Mouse (Mus musculus): ENCODE data around the gene Sh3rf1.
"Not testable (repeated sequence)": the region's sequence is repeated elsewhere in the genome, so short reads cannot be mapped to it uniquely, and the experiment has no call there.

Gene Sh3rf1

DNA sequence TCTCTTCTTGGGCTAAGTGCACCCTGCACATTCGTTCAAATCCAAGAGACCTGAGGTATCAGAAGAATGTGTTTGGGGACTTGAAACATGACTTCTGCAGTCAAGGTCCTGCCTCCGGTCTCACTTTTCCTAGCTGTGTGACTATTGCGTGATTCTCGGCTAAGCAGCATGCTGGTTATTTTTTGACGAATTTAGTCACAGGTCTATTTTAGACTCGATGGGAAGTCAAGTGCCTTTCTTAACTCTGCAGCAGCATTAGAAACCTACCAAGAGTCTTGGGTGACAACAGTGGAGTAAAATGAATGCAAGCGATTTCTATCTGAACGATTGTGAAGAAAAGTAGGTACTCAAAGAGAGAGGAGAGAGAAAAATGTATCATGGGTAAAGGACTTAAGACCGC, 149.6 kb downstream of the Sh3rf1 start:
- DNase-seq (ENCODE audit: low spot score in 2 of 2) = no peak

DNA sequence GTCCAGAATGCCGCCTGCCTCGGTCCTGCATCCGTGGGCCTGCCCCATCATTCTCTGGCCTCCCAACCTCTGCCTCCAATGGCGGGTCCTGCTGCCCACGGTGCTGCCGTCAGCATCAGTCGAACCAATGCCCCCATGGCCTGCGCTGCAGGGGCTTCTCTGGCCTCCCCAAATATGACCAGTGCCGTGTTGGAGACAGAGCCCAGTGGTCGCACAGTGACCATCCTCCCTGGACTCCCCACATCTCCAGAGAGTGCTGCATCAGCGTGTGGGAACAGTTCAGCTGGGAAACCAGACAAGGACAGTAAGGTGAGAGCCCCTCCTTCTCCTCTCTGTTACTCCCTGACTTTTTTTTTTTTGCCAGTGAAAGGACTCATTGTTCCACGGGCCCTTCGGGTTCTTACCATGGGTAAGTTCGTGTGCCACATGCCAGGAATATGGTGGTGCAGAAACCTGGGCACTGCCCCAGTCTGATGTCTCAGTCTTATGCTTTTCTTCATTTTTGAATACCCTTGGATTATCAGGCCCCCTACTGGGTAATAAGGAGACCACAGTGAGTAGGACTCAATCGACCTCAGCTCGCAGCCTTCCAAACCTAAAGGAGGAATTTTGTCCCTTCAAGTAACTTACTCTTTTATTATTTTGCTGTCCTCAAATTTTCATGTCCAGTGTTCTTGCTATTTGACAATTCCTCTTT, 150.5 kb downstream of the Sh3rf1 start:
- DNase-seq (ENCODE audit: low spot score in 2 of 2) = no peak

DNA sequence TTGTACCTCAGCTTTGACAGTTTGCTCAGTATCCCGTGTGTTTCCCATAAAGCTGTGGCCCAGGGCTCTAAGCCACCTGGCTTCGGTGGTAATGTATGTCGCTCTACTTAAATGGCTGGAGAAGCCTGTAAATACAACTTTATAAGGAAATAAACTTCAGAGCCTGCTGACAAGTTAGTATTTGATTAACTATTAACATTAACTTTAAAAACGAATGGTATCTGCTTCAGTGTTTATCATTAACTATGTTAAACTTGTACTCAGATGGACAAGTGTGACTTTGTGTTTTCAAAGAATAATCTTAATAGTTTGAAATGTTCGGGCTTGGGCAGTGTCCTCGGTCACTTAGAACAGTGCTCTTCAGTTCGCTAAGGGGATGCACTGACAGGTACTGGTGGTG, 151.5 kb downstream of the Sh3rf1 start:
- DNase-seq (ENCODE audit: low spot score in 2 of 2) = no peak

DNA sequence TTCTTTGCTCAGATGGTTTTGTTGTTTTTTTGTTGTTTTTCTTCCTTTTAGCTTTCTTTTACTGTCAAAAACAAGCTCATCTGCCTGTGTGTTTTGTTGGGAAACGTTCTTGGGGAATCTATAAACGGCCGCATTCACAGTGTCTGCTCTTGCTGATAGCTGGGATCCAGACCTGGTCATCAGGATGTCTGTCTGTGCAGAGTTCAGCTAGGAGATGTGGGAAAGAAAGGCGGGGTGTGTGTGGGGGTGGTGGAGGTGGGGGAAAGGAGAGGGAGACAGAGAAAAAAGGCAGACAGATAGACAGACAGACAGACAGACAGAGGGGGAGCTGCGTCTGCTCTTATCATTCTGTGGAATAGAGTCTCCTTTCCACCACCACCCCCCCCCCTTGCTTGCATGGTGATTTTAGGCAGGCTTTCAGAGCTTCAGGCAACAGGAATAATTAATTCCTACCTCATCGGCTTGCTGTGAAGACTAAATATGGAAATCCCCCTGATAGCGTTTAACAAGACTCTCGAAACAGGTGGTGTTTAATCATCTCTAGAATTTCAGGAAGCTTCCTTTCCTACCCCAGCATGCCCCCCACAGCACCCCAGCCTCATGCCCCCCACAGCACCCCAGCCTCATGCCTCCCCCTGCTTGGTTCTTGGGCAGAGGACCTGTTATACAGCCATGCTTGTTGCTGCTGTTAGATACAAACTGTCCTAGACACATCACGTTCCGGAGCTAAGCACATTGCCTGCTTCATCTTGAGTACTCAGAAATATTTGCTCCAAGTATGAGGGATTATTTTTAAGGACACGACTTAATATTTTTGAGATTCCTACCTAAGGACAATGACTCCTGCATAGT, 155.4 kb downstream of the Sh3rf1 start:
- DNase-seq (ENCODE audit: low spot score in 2 of 2) = no peak

DNA sequence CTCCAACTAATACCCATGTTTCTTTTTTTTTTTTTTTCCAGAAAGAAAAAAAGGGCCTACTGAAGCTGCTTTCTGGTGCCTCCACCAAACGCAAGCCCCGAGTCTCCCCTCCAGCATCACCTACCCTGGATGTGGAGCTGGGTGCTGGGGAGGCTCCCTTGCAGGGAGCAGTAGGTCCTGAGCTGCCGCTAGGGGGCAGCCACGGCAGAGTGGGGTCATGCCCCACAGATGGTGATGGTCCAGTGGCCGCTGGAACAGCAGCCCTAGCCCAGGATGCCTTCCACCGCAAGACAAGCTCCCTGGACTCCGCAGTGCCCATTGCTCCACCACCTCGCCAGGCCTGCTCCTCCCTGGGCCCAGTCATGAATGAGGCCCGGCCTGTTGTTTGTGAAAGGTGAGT, 160.9 kb downstream of the Sh3rf1 start:
- no peak for DNase-seq (ENCODE audit: low spot score in 2 of 2)

DNA sequence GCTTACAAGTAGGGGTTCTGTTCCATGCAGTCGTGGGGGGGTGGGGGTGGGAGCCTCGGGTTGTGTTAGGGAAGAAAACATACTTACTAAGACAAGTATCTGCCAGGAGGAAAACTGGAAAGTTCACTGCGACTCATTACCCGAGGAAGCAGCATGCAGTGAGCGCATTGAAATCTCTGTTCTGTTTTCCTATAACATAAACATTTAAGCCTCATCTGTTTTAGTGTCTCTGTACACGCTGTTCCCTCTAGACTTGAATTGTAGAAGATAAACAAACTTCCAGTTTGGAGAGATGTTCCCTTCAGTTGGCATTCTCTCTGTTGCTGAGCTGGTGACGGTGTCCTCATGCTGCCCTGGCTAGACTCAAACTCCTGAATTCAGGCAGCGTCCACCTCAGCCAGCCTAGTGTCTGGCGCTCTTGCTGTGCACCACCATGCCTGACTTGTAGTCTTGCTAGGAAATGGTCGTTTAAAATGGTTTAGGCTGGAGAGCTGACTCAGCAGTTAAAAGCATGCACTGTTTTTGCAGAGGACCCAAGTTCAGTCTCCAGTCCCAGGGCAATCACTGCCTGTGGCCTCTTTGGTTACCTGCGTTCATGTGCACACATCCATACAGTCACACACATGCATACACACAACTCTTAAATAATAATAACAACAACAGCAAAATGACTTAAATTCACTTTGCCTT, 162.0 kb downstream of the Sh3rf1 start:
- DNase-seq (ENCODE audit: low spot score in 2 of 2) = no peak

DNA sequence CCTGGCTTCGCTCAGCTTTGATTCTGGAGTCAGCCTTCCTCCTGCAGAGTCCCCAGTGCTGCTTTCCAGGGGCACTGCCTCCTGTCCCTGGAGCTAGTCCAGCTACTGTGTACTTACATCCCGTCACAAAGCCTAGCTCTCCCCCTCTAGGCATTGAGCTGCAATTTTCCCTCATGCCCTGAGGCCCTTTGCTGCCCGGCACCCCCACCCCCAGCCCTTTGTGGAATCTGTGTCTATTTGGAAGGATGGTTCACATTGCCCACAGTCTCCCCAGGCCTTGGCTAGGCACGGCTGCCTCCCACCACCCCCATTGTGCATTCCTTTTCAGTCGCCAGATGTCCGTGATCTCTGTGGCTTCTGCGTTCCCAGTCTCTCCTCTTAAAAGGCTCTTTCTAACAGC, 163.0 kb downstream of the Sh3rf1 start:
- peak in 1 of 2 experiments; percentile 24 for DNase-seq (ENCODE audit: low spot score in 2 of 2)

DNA sequence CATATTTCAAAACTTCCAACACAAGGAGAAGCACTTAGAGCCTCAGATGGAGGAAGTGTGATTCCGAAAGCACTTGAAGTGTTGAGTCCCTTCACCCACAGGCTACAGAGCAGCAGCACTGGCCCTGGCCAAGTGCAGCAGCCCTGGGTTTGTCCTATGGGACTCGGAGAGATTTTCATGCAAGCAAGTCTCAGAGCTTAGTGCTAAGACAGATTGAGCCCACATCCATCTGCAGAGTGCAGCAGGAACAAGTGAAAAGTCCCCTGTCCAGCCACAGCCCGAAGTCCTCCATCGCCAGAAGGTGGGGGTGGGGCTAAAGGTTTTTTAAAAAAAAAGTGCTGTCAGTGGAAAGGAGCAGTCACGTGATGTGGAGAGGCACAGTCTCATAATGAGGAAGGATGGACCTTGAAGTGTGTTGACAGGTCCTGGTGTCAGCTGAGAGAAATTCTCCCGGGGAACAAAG, 163.9 kb downstream of the Sh3rf1 start:
- no peak for DNase-seq (ENCODE audit: low spot score in 2 of 2)

DNA sequence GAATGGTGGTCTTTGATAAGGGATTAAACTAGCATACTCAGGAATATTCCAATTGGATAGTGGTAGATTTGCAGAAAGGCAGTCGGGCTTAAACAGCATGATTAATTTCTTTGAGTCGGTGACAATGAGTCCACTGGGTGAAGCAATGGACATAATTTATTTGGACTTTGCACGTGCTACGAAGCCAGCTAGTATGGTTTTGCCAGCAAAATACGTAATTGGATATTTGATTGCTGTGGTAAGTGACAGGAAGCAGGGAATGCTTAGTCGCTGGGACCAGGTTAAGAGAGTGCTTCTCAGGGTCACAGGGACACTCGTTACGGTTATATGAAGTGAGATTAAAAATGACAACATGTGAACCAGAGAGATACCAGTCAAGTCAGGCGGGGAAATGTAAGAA, 164.7 kb downstream of the Sh3rf1 start:
- no peak for DNase-seq (ENCODE audit: low spot score in 2 of 2)

DNA sequence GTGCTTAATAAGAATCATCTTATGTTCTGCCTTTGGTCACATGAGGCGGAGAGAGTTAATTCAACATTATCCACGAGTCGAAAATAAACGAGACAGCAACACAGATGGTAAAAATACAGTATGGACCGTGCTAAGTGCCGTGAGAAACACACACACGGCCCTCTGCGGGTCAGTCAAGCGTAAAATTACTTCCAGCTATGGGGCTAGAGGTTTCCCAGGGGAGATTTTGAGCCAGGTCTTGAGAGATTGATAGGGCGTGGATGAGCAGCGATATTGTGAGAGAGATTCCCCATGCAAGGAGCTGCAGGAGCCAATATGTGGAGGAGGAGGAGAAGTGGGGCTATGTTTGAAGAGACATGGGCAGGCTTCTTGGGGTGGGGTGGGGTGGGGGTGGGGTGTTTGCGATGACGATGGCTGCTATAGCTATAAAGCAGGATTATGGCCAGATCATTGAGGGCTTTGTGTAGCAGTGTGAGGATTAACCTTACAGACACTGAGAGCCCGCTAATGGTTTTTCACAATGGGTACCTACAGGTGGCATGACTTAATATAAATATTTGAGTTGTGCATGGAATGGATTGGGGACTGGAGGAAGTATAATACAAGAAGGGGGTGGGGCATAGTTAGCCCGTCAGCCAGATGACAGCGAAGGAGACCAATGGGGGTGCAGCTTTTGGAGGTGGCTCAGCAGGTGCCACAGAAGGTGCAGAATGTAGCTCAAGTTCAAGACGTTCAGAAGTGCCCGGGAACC, 166.8 kb downstream of the Sh3rf1 start:
- DNase-seq (ENCODE audit: low spot score in 2 of 2) = no peak

DNA sequence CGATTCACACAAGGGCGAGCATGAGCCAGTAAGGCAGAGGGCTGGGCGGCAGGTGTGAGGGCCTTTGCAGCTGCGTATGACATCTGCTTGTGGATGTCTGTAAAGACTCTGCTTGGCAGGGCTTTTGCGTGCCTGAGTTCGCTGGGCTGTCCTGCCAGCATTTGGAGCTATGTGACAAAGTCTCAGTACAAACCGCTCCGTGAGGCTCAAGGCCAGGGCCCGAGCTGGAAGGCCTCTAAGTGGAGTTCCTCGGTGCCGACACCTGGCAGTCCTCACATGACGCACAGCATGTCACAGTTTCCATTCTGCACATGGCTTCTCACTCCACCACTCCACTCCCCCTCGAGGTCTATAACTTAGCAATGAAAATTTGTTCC, 167.4 kb downstream of the Sh3rf1 start:
- DNase-seq (ENCODE audit: low spot score in 2 of 2) = no peak

DNA sequence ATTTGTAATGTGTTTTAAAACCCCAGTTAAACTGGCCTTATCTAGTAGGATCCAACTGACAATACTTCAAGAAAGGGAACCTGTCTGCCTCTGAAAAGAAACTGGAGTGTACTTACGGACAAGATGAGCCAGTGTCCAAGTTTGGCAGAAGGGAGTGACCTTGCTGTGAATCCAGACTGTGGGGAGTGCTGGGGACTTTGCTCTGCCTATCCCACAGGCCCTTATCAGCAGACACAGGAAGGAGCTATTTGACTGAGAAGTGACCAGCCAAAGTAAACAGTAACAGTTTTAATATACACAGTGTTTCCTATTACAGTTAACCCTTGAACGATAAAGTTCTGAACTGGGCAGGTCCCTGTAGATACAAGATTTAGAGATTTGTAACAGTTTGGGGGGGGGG, 173.5 kb downstream of the Sh3rf1 start:
- no peak for DNase-seq (ENCODE audit: low spot score in 2 of 2)

DNA sequence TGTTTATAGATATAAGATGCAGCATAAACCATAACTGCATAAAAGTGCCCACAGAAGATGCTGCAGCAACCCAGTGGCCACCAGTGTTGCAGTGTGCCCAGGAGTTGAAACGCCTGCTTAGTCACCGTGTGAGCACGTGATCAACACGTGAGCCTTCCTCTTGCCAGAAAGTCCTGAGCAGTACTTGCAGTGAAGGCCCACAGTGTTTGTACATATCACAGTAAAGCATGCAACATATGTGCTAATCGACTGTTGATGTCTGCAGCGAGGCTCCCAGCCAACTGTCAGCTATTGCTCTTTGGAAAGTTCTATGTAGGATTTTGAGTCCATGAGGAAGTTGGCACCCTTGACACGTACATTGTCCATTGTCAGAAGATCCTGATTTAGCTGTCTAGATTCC, 174.1 kb downstream of the Sh3rf1 start:
- no peak for DNase-seq (ENCODE audit: low spot score in 2 of 2)

DNA sequence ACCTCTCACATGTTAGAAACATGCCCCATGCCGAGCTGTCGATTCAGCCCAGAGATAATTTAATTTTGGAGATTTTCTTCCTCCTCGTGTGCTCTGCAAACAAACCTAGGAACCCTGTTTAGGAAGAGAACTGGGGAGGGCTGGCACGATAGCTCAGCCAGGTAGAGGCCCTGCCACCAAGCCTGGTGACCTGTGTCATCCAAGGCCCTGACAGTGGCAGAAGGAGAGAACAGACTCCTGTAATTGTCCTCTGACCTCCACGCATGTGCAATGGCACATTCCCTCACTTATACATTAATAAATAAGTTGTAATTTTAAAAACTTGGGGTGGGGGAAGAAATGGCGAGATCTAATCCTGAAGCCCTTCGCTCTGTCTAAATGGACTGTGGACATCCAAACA, 179.2 kb downstream of the Sh3rf1 start:
- no peak for DNase-seq (ENCODE audit: low spot score in 2 of 2)

DNA sequence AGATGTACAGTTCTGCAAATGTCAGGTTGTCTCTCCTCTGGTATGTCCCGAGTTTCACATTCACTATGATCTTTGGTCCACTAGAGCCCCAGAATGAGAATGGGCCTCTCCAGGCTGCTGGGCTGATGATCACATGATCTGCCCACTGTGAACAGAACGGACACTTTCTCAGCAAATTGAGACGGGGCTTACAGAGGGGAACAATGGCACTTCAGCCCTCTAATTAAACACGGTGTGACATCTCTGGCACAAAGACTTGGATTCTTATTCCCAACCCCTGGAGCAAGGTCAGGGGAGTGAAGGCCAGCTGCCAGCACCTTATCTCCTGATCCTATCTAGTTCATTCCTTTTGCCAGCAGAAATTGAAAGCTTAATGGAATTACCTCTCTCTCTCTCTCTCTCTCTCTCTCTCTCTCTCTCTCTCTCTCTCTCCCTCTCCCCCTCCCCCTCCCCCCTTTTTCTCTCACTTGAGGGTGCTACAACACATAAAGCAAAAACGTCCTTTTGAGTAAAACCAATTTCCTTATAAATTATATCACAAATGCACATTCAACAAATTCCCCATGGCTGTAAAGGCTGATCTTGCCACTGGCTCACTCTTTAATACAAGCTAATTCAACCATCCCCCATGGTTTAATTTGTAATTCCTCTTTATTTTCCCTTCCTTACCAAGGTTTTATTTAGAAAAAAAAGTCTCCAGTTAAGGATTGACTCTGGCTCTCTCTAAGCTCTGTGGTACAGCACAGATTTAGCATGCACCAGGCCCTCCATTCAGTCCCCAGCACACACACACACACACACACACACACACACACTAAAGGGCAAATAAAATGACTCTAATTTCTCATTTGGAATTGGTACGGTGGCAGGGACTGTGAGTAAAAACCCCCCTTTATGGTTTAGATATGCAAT, 179.8 kb downstream of the Sh3rf1 start:
- DNase-seq (ENCODE audit: low spot score in 2 of 2) = no peak

DNA sequence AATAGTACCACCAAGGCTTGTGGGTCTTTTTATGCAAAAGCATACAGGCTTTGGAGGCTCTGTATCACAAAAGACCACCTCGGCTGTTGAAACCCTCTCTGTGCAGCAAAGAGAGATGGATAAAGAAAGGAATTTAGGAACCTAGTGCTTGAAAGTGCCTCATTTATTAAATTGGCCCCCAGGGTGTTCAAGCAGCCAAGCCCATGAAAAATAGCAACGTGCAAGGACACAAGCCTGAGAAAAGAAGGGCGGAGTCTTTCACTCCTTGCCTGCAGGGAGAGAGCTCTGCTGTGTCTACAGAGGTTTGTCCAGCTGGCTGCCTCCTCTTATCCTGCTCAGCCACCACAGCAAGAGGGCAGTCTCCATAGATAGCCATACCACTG, 180.5 kb downstream of the Sh3rf1 start:
- no peak for DNase-seq (ENCODE audit: low spot score in 2 of 2)

DNA sequence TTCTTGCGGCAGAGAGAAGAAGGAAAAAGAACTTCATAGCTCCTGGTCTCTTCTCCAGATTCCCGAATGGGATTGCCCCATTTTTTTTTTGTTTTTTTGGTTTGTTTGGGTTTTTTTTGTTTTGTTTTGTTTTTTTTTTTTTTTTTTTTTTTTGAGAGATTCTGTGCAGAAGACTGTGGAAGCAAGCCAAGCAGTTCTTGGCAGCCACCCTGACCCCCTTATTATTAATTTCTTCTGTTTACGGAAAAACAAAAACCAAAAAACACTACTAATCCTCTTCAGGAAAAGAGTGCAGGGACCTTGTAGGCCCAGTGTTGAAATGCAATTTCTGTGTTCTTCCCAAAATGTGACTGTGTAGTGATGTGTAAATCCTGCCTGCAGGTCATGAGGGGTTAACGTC, 185.4 kb downstream of the Sh3rf1 start:
- DNase-seq (ENCODE audit: low spot score in 2 of 2) = no peak

DNA sequence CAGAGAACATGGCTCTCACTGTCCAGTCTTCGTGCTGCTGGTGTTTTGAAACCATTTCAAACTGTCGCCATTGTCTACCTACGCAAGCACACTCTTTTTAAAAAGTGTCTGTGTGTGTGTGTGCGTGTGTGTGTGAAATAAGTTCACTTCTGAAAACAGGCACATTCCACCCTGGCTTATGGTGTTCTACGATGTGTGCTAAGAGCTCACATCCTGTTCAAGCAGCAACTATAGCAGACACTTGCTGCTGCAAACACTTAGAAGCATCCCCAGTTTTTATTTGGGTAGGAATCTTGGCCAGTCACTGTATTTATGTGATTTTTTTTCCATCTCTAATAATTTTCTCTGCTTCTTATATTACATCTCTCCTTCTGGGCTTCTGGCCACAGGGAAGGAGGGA, 186.0 kb downstream of the Sh3rf1 start:
- DNase-seq (ENCODE audit: low spot score in 2 of 2) = not testable (repeated sequence)

DNA sequence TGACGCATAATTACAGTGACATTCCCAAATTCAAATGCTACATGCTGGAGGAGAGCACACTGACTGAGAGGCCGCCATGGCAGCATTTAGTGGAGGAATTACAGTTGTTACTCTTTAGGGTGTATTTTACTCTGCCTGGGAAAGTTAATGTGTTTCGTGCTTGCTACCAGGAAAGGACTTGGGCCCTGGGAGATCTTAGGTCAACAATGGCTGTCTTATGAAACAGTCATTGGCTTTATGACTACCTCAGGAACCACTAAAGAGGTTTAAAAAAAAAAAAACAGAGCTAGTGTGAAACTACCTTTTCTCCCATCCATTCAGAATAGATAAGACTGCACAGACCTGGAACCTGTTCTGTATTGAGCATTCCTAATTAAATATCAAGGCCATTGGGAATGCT, 195.8 kb downstream of the Sh3rf1 start:
- DNase-seq (ENCODE audit: low spot score in 2 of 2) = no peak

DNA sequence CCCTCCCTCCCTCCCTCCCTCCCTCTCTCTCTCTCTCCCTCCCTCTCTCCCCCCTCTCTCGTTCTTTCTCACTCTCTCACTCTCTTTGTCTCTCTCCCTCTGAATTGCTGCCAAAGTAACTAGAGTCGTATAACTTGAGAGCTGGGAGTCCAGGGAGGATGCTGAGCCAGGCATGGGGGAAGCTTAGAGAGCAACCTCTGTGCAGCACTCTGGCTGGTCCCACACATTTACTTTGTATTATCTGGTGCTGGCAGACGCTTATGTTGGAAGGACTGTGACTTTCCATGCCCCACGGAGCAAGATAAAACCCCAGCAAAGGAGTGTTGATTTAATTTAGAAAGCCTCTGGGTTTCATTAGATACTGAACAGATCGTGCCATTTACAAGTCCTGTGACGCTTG, 196.5 kb downstream of the Sh3rf1 start:
- DNase-seq (ENCODE audit: low spot score in 2 of 2) = no peak

DNA sequence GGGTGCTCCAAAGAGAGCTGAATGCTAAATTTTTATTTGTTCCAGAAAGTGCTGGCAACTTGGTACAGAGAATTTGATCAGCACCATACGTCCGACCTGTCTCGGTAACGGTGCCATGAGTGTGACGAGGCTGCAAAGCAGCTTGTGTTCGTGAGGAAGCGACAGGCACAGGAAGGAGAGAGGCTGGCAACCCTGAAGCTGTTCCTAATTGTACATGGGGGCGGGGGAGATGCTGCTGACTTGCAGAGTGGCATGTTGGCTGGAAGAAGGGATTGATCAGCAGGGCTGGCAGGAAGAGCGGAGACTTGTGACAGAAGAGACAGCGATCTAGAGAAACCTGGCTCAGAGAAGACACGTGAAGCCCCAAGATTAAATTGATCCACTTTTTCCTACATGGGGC, 197.9 kb downstream of the Sh3rf1 start:
- DNase-seq (ENCODE audit: low spot score in 2 of 2) = peak; percentile 11 to 28

All from frontal cortex, postnatal 14 days (tissue).